Mouse (Mus musculus) embryonic fibroblast, embryonic 13.5 days (primary cell): ENCODE measurements around the gene Cort.

Experiments
- CTCF ChIP-seq: IDR thresholded peaks from 2 replicates; pipeline ENCODE4 v1.5.1; 2011; ENCODE audit warnings: mild to moderate bottlenecking, control low read depth, low read length, moderate library complexity, borderline replicate concordance; ENCODE audit not compliant: insufficient read depth
- POLR2A ChIP-seq: IDR thresholded peaks from 2 replicates; pipeline ENCODE4 v1.6.1; 2011; ENCODE audit warnings: low read depth, mild to moderate bottlenecking, control low read depth, low read length, moderate library complexity

DNA sequence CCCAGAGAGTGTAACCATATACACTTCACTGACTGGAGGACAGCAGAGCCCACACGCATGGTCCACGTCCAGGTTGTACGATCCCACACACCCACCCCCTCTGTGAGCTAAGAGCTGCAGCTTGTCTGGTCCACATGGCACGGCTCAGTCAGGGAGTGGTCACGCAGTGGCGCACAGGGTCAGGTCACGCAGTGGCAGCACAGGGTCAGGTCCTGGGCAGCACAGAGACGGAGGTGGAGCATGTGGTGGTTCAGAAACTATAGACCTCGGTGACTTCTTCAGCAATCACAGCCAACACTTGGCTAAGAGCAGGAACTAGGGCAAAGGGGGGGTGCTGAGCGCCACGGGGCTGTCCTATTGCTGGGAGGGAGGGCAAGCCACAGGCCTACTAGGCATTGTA is 23.7 kb upstream of the Cort start:
- TF ChIP-seq CTCF: no peak
- TF ChIP-seq POLR2A: no peak
